Mouse (Mus musculus) C2C12 (cell line): ENCODE measurements around the gene Nsrp1. TPM values are rescaled to one million over a fixed set of nuclear protein-coding genes. Genes with fewer than 3 reads are reported as not detected.

Source experiments
- H3K27me3 ChIP-seq: one replicate; pipeline ENCODE4 v1.6.1; 2011; ENCODE audit not compliant: control insufficient read depth, insufficient read depth, insufficient read length
- H3K36me3 ChIP-seq: one replicate; pipeline ENCODE4 v1.6.1; 2011; ENCODE audit not compliant: control insufficient read depth, insufficient read depth
- H3K4me3 ChIP-seq: one replicate; pipeline ENCODE4 v1.5.1; 2011; ENCODE audit warnings: mild to moderate bottlenecking, control low read depth; ENCODE audit not compliant: poor library complexity, insufficient read depth, severe bottlenecking
- H3K79me2 ChIP-seq: one replicate; pipeline ENCODE4 v1.6.1; 2011; ENCODE audit not compliant: control insufficient read depth, insufficient read depth
- H3K79me3 ChIP-seq: one replicate; pipeline ENCODE4 v1.6.1; 2011; ENCODE audit warnings: low read depth, control low read depth
- H3ac ChIP-seq: one replicate; pipeline ENCODE3; 2011; ENCODE audit warnings: low read depth; ENCODE audit not compliant: control insufficient read depth, insufficient read length
- CEBPB ChIP-seq: IDR thresholded peaks from one replicate; pipeline ENCODE4 v1.6.1; 2011; ENCODE audit warnings: low read depth, mild to moderate bottlenecking, control low read depth, moderate library complexity
- CTCF ChIP-seq: IDR thresholded peaks from one replicate; pipeline ENCODE4 v1.5.1; 2011; ENCODE audit not compliant: control insufficient read depth, insufficient read depth, insufficient read length
- FOSL1 ChIP-seq: IDR thresholded peaks from one replicate; pipeline ENCODE4 v1.8.0; 2011; ENCODE audit warnings: mild to moderate bottlenecking, low read length; ENCODE audit not compliant: poor library complexity, insufficient read depth, severe bottlenecking
- MAX ChIP-seq: IDR thresholded peaks from one replicate; pipeline ENCODE4 v1.6.1; 2011; ENCODE audit warnings: mild to moderate bottlenecking, control low read depth
- MYOD1 ChIP-seq: IDR thresholded peaks from one replicate; pipeline ENCODE4 v1.6.1; 2011; ENCODE audit warnings: low read depth; ENCODE audit not compliant: control insufficient read depth, insufficient read length
- MYOG ChIP-seq: IDR thresholded peaks from one replicate; pipeline ENCODE4 v1.6.1; 2011; ENCODE audit not compliant: control insufficient read depth, insufficient read length; ENCODE audit errors: extremely low read depth
- USF1 ChIP-seq: IDR thresholded peaks from one replicate; pipeline ENCODE4 v1.6.1; 2011; ENCODE audit warnings: low read depth, mild to moderate bottlenecking, control low read depth, moderate library complexity
- polyA plus RNA-seq: library from polyadenylated mRNA; unstranded; fragments of >200 nt; fragmentation: generic; extraction: Trizol; gene quantifications from one replicate; pipeline ENCODE4 v1.2.1, GENCODE M21; 2012; ENCODE audit warnings: missing spikeins

Nsrp1 gene
- polyA plus RNA-seq, 1 experiment = 2.7 TPM

- Histone ChIP-seq H3K27me3 (peaks cover 9% of the 10 kb centered on the region), H3ac (no peak overlapping the region), H3K36me3 (no peaks in the 10 kb centered on the region), H3K79me2 (no peaks in the 10 kb centered on the region), H3K4me3 (no peak overlapping the region), H3K79me3 (no peaks in the 10 kb centered on the region)
- TF ChIP-seq USF1 (no peak), MYOG (no peak), MAX (no peak), CTCF (no peak), MYOD1 (no peak), CEBPB (no peak)
These were observed 56.4 kb downstream of the Nsrp1 start for GRCm38 (mm10) chr11:77021749-77022396.

GRCm38 (mm10) chr11:77019539-77019938, 58.7 kb downstream of the Nsrp1 start:
- Histone ChIP-seq H3ac (no peak overlapping the region), H3K4me3 (no peak overlapping the region), H3K36me3 (no peaks in the 10 kb centered on the region), H3K79me2 (no peaks in the 10 kb centered on the region), H3K27me3 (peaks cover 9% of the 10 kb centered on the region), H3K79me3 (no peaks in the 10 kb centered on the region)
- TF ChIP-seq MYOD1 (no peak), CEBPB (no peak), FOSL1 (no peak), MAX (no peak), CTCF (no peak), MYOG (no peak), USF1 (no peak)

- no peaks in the 10 kb centered on the region for H3K79me2 ChIP-seq
- H3K79me3 ChIP-seq = no peaks in the 10 kb centered on the region
- no peaks in the 10 kb centered on the region for H3K36me3 ChIP-seq
- TF ChIP-seq FOSL1 (no peak), USF1 (no peak)
- peaks cover 5% of the 10 kb centered on the region for H3K27me3 ChIP-seq
- no peak overlapping the region for H3K4me3 ChIP-seq
- no peak overlapping the region for H3ac ChIP-seq
These were observed 60.2 kb downstream of the Nsrp1 start for GRCm38 (mm10) chr11:77018046-77018445.

- Histone ChIP-seq H3K27me3 (no peaks in the 10 kb centered on the region), H3K79me2 (no peaks in the 10 kb centered on the region), H3ac (no peak overlapping the region), H3K4me3 (no peak overlapping the region), H3K36me3 (no peaks in the 10 kb centered on the region), H3K79me3 (no peaks in the 10 kb centered on the region)
- no peak for TF ChIP-seq MYOG
These were observed 67.3 kb downstream of the Nsrp1 start for GRCm38 (mm10) chr11:77010762-77011475.

GRCm38 (mm10) chr11:77009069-77010025, 68.9 kb downstream of the Nsrp1 start:
- TF ChIP-seq MYOD1 = no peak
- no peak for TF ChIP-seq CTCF
- no peak for TF ChIP-seq CEBPB
- no peak for TF ChIP-seq MYOG
- TF ChIP-seq FOSL1 = no peak
- TF ChIP-seq MAX = no peak
- TF ChIP-seq USF1 = no peak

GRCm38 (mm10) chr11:77006616-77007015, 71.6 kb downstream of the Nsrp1 start:
- Histone ChIP-seq H3ac (no peak overlapping the region), H3K27me3 (no peaks in the 10 kb centered on the region), H3K4me3 (no peak overlapping the region), H3K79me3 (no peaks in the 10 kb centered on the region), H3K79me2 (no peaks in the 10 kb centered on the region), H3K36me3 (no peaks in the 10 kb centered on the region)
- TF ChIP-seq MYOG = no peak
- TF ChIP-seq CEBPB = no peak
- TF ChIP-seq MAX = no peak
- TF ChIP-seq MYOD1 = no peak
- TF ChIP-seq USF1 = no peak
- TF ChIP-seq CTCF = no peak
- TF ChIP-seq FOSL1 = no peak

More at GRCm38 (mm10) chr11:77009069-77010025, 68.9 kb downstream of the Nsrp1 start:
- H3K79me3 ChIP-seq = no peaks in the 10 kb centered on the region
- H3K79me2 ChIP-seq = no peaks in the 10 kb centered on the region
- no peaks in the 10 kb centered on the region for H3K27me3 ChIP-seq
- H3ac ChIP-seq = no peak overlapping the region
- no peak overlapping the region for H3K4me3 ChIP-seq
- H3K36me3 ChIP-seq = no peaks in the 10 kb centered on the region
